Comparison of ENCODE assay signal across 18 mouse cellular contexts in genomic region chr12:77138506-77139201, GRCm38 (mm10).
A peak's percentile ranks its signal among the peaks of the same experiment; 100 is the strongest.
DNase-seq lines count a peak whose midpoint lies in the region; ATAC-seq and TF ChIP-seq lines count a peak whose summit lies in the region.
"Had no signal": no experiment of that assay in that cellular context is flagged by ENCODE, and none has a peak within 500 bp of the region (broad histone marks: within the 10 kb centered on the region; RNA-seq: fewer than 3 reads in every experiment).

No protein-coding gene starts in this region.

- H3K27ac ChIP-seq in liver, postnatal 0 days (ENCODE audit: low read depth), result no peak overlapping the region
- H3K27ac ChIP-seq in liver, embryonic 12.5 days, result no peak overlapping the region
- H3K27ac ChIP-seq: embryonic facial prominence, embryonic 10.5 days; hindbrain, embryonic 12.5 days; left cerebral cortex, adult 2 months had no signal

- no peaks in the 10 kb centered on the region for H3K9me3 ChIP-seq in liver, postnatal 0 days (ENCODE audit: low read length)
- no peaks in the 10 kb centered on the region for H3K9me3 ChIP-seq in liver, embryonic 12.5 days (replicated peaks)
- H3K9me3 ChIP-seq: embryonic facial prominence, embryonic 10.5 days; hindbrain, embryonic 12.5 days had no signal

- H3K27me3 ChIP-seq in liver, postnatal 0 days (ENCODE audit: insufficient read depth, low read length), result no peaks in the 10 kb centered on the region
- no peaks in the 10 kb centered on the region for H3K27me3 ChIP-seq in liver, embryonic 12.5 days (replicated peaks)
- H3K27me3 ChIP-seq: hindbrain, embryonic 12.5 days had no signal

- no peak for TF ChIP-seq CTCF in liver, postnatal 0 days (IDR thresholded peaks at IDR 0.05; ENCODE audit: low read depth)

- no peak for ATAC-seq in liver, postnatal 0 days
- ATAC-seq in liver, embryonic 12.5 days, result no peak
- peak; percentile 41; the same call in 1 of the 2 replicates for ATAC-seq in neutrophil, adult 5-6 weeks (ENCODE audit: extremely low read depth, insufficient number of reproducible peaks, low FRiP score, poor library complexity, severe bottlenecking)

- H3K4me3 ChIP-seq in liver, postnatal 0 days (ENCODE audit: low read depth, low read length), result no peak overlapping the region
- H3K4me3 ChIP-seq in liver, embryonic 12.5 days, result no peak overlapping the region
- H3K4me3 ChIP-seq: embryonic facial prominence, embryonic 10.5 days; hindbrain, embryonic 12.5 days; left cerebral cortex, adult 2 months had no signal

- H3K4me2 ChIP-seq in liver, postnatal 0 days (ENCODE audit: low read depth, low read length), result no peak overlapping the region
- H3K4me2 ChIP-seq in liver, embryonic 12.5 days, result no peak overlapping the region
- H3K4me2 ChIP-seq: hindbrain, embryonic 12.5 days; lung, embryonic 14.5 days had no signal

- H3K36me3 ChIP-seq in liver, postnatal 0 days (replicated peaks; ENCODE audit: insufficient read depth, low read length), result no peaks in the 10 kb centered on the region
- no peaks in the 10 kb centered on the region for H3K36me3 ChIP-seq in liver, embryonic 12.5 days
- H3K36me3 ChIP-seq: embryonic facial prominence, embryonic 10.5 days; hindbrain, embryonic 12.5 days had no signal

- 0 out of 2 replicates have a peak, but pooled peaks cover 3% of the 10 kb centered on the region for H3K4me1 ChIP-seq in liver, postnatal 0 days (ENCODE audit: insufficient read depth)
- peaks cover 24% of the 10 kb centered on the region for H3K4me1 ChIP-seq in liver, embryonic 12.5 days
- H3K4me1 ChIP-seq: hindbrain, embryonic 12.5 days had no signal

- peak; percentile 24 for DNase-seq in liver, postnatal 0 days
- DNase-seq in CD8-positive naive resting alpha-beta T cell, adult 2 months (ENCODE audit: low read depth in 2 of 2, low spot score in 2 of 2), result peak; percentile 20 to 53
- DNase-seq in fat pad, adult 2 months (ENCODE audit: extremely low read depth, low read depth, low spot score), result peak; percentile 37
- DNase-seq in lung, postnatal 36 days, result no peak
- no peak for DNase-seq in kidney, adult 8-10 months
- no peak for DNase-seq in spleen, postnatal 4 days (ENCODE audit: low spot score in 2 of 2)
- DNase-seq: cerebellum, adult 9-11 months; gastrocnemius, postnatal 36 days; kidney, adult 11 months; kidney, postnatal 4 days; lung, embryonic 14.5 days; right cerebral cortex, postnatal 4 days; thymus, postnatal 36 days had no signal

- WGBS in liver, postnatal 0 days (ENCODE audit: insufficient replicate concordance), result 50% methylated on average over 11 of the region's 11 CpGs
- WGBS in liver, embryonic 12.5 days (ENCODE audit: insufficient replicate concordance), result 38% methylated on average over 11 of the region's 11 CpGs

- TF ChIP-seq EP300 in liver, postnatal 0 days (IDR thresholded peaks at IDR 0.05; ENCODE audit: low read depth), result no peak

- no peak overlapping the region for H3K9ac ChIP-seq in liver, postnatal 0 days (replicated peaks)
- no peak overlapping the region for H3K9ac ChIP-seq in liver, embryonic 12.5 days
- H3K9ac ChIP-seq: hindbrain, embryonic 12.5 days; lung, embryonic 14.5 days had no signal

Comparison
In these comparisons a context has a peak if more than half of its experiments do, and no peak if none do; other contexts are left out.
1. DNase-seq: peak in liver, postnatal 0 days (single experiment), CD8-positive naive resting alpha-beta T cell, adult 2 months (2 of 2) and fat pad, adult 2 months (single experiment); none in lung, postnatal 36 days (single experiment), kidney, adult 8-10 months (0 of 2) and spleen, postnatal 4 days (0 of 2).